Mouse (Mus musculus) neural tube, embryonic 15.5 days (tissue): ENCODE results near the gene Pskh1. TPM values are rescaled to one million over a fixed set of nuclear protein-coding genes. Genes with fewer than 3 reads are reported as not detected.

Experiments used
- microRNA-seq: library from miRNA; unstranded; fragments of <30 nt; microRNA quantifications from one replicate; pipeline ENCODE4, GENCODE M21; 2017
- polyA plus RNA-seq: library from polyadenylated mRNA; unstranded; fragments of >200 nt; fragmentation: Nextera tagmentation; extraction: Ambion mirVana; gene quantifications from 2 replicates; pipeline ENCODE4 v1.2.1, GENCODE M21; 2015

Pskh1 gene
- polyA plus RNA-seq, 1 experiment from 2014 or later = 9.3 TPM

Small RNA genes lying within 50 kb of the gene (microRNA-seq; reads per million reads assigned to microRNA genes)
- not detected for gene Mir7074

Other genes with a start within 250 kb of the Pskh1 start
- 21.5 and 28.5 TPM in 2 replicates for gene Carmil2, start 214.2 kb upstream of the Pskh1 start, polyA plus RNA-seq
- 81.1 and 89.4 TPM in 2 replicates for gene Acd, start 199.3 kb upstream of the Pskh1 start, polyA plus RNA-seq
- 47.9 and 59.6 TPM in 2 replicates for gene Pard6a, start 199.3 kb upstream of the Pskh1 start, polyA plus RNA-seq
- gene 4933405L10Rik, start 192.8 kb upstream of the Pskh1 start, polyA plus RNA-seq = 0.22 and 0.35 TPM in 2 replicates
- 13.9 and 16.2 TPM in 2 replicates for gene Enkd1, start 192.2 kb upstream of the Pskh1 start, polyA plus RNA-seq
- gene Gfod2, start 141.8 kb upstream of the Pskh1 start, polyA plus RNA-seq = 60.5 and 73.8 TPM in 2 replicates
- 9.9 and 10.4 TPM in 2 replicates for gene Ranbp10, start 73.1 kb upstream of the Pskh1 start, polyA plus RNA-seq
- 0.28 and 0.47 TPM in 2 replicates for gene Tsnaxip1, start 72.7 kb upstream of the Pskh1 start, polyA plus RNA-seq
- 47.5 and 49.3 TPM in 2 replicates for gene Cenpt, start 47.2 kb upstream of the Pskh1 start, polyA plus RNA-seq
- 55.8 and 58.3 TPM in 2 replicates for gene Thap11, start 45.3 kb upstream of the Pskh1 start, polyA plus RNA-seq
- gene Nutf2, start 39.9 kb upstream of the Pskh1 start, polyA plus RNA-seq = 145 and 174 TPM in 2 replicates
- gene Edc4, start 19.6 kb upstream of the Pskh1 start, polyA plus RNA-seq = 45.3 and 46.5 TPM in 2 replicates
- gene Nrn1l, start 6.9 kb upstream of the Pskh1 start, polyA plus RNA-seq = 1.4 and 1.5 TPM in 2 replicates
- gene Ctrl, start 33.4 kb downstream of the Pskh1 start, polyA plus RNA-seq = 3.2 and 3.5 TPM in 2 replicates
- 86.8 and 142 TPM in 2 replicates for gene Psmb10, start 38.0 kb downstream of the Pskh1 start, polyA plus RNA-seq
- 3.1 and 3.3 TPM in 2 replicates for gene Lcat, start 42.9 kb downstream of the Pskh1 start, polyA plus RNA-seq
- 10.8 and 14.1 TPM in 2 replicates for gene Slc12a4, start 65.7 kb downstream of the Pskh1 start, polyA plus RNA-seq
- gene Dpep3, start 79.0 kb downstream of the Pskh1 start, polyA plus RNA-seq = not detected in 2 replicates
- 27.8 and 30.6 TPM in 2 replicates for gene Dus2, start 90.9 kb downstream of the Pskh1 start, polyA plus RNA-seq
- 0.14 TPM in 1 of 2 replicates, not detected in the other for gene Dpep2nb, start 105.5 kb downstream of the Pskh1 start, polyA plus RNA-seq
- gene Ddx28, start 111.4 kb downstream of the Pskh1 start, polyA plus RNA-seq = 20.8 and 20.9 TPM in 2 replicates
- 3.5 and 4.4 TPM in 2 replicates for gene Nfatc3, start 158.4 kb downstream of the Pskh1 start, polyA plus RNA-seq
- 0.17 and 4.5 TPM in 2 replicates for gene Esrp2, start 236.5 kb downstream of the Pskh1 start, polyA plus RNA-seq
- gene Pla2g15, start 250.0 kb downstream of the Pskh1 start, polyA plus RNA-seq = 19.1 and 21.6 TPM in 2 replicates